Mouse (Mus musculus): ENCODE data around the gene Tbxas1. TPM values are rescaled to one million over a fixed set of nuclear protein-coding genes. Genes with fewer than 3 reads are reported as not detected.

Gene Tbxas1
- polyA plus RNA-seq, 1 experiment from 2014 or later, result 12.8 TPM

DNA sequence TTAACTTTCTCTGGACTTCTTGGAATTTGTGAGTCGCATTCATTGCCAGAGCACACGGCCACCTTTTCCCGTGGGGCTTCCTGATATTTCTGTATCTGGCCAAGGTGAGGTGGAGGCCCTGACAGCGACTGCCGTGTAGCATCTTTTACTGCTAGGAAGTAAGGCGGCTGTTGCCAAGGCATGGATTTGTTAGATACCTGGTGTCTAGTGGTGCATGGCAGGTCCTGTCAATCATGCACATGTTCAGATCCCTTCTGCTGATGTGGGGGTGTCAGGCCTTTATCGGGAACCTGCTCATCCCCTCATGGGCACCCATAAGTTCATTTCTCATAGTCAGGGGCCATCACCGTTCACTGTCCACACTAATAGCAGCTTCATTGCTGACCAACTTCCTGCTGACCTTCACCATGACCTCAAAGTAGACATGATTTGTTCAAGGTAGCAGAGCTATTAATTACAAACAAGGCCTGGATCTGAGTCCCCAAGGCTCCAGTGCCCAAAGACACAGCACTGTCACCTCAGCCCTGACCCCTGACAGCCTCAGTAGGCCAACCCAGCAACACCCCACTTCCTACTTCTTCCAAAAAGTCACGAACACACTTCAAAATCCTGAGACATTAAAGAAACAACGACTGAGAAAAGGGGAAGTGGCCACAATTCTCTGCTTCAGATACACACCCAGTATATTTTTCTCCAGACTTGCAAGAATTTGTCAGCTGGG lies 98.4 kb downstream of the Tbxas1 start:
- Histone ChIP-seq H3K4me2 (ENCODE audit: low read depth, low read length) (no peak overlapping the region), H3K27ac (ENCODE audit: low read length) (no peak overlapping the region), H3K4me1 (ENCODE audit: control insufficient read depth, low read depth, low read length) (peaks cover 9% of the 10 kb centered on the region), H3K36me3 (ENCODE audit: control insufficient read depth, insufficient read depth) (no peaks in the 10 kb centered on the region), H3K4me3 (ENCODE audit: low read depth, low read length) (no peak overlapping the region), H3K9me3 (replicated peaks; ENCODE audit: control insufficient read depth, low read length) (no peaks in the 10 kb centered on the region), H3K27me3 (ENCODE audit: control insufficient read depth, insufficient read depth, low read depth, low read length) (no peaks in the 10 kb centered on the region), H3K9ac (ENCODE audit: low read depth, low read length) (no peak overlapping the region)
- 60% methylated on average over 10 of the region's 10 CpGs for WGBS (ENCODE audit: insufficient replicate concordance)
- ATAC-seq (ENCODE audit: low read depth), result no peak

DNA sequence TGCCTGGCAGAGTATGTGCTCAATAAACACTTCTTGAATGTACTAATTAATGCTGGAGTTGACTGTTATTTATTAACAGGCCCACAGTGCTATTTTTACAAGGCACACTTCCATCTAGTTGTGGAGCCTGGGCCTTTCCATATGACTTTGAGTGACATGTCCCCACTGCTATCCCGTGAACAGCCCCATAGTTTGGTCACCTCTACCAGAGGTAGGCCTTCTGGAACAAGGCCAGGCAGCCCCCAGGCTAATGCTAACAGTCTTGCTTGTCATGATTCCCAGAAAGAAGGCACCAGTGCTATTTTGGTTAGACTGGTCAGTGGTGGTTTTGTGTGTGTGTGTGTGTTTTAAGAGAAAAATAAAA lies 98.9 kb downstream of the Tbxas1 start:
- H3K27me3 ChIP-seq (ENCODE audit: control insufficient read depth, insufficient read depth, low read depth, low read length), result no peaks in the 10 kb centered on the region
- H3K9ac ChIP-seq (ENCODE audit: low read depth, low read length), result no peak overlapping the region
- H3K9me3 ChIP-seq (replicated peaks; ENCODE audit: control insufficient read depth, low read length), result no peaks in the 10 kb centered on the region
- no peak for ATAC-seq (ENCODE audit: low read depth)
- WGBS (ENCODE audit: insufficient replicate concordance), result 44% methylated on average over 1 of the region's 1 CpGs
- no peak overlapping the region for H3K27ac ChIP-seq (ENCODE audit: low read length)
- H3K4me1 ChIP-seq (ENCODE audit: control insufficient read depth, low read depth, low read length), result peaks cover 9% of the 10 kb centered on the region
- H3K4me2 ChIP-seq (ENCODE audit: low read depth, low read length), result no peak overlapping the region
- no peak overlapping the region for H3K4me3 ChIP-seq (ENCODE audit: low read depth, low read length)
- no peaks in the 10 kb centered on the region for H3K36me3 ChIP-seq (ENCODE audit: control insufficient read depth, insufficient read depth)

DNA sequence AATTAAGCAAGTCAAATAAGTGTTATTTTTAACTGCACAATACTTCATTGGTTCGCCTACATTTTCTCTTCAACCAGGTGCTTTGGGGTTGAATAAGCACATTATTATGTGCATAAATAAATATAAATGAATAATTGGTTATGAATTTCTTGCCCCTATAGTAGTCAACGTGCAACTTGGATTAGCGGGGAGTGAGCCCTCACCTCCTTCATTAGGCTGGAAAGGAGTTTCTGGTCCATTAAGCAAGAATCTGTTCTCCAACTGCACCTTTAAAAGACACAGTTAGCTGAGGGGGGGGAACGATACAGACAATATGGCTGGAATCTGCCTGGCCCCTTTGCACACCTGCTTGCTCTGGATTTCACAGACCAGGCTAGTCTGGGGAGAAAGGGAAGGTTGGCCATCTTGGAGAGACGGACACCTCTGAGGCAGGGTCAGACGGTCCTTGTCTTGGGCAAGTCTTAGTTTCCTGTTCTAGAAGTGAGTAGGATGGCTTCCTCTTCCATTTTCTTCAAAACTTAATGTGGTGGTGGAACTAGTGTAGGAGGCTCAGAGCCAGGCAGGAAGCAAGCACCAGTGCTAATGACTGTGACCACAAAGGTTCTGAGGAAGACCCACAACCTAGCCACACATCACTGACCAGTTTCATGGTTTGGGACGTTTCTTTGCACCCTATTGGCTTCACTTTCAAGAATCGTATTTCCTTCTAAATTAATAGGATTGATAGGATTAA lies 99.5 kb downstream of the Tbxas1 start:
- WGBS (ENCODE audit: insufficient replicate concordance), result 64% methylated on average over 8 of the region's 8 CpGs

DNA sequence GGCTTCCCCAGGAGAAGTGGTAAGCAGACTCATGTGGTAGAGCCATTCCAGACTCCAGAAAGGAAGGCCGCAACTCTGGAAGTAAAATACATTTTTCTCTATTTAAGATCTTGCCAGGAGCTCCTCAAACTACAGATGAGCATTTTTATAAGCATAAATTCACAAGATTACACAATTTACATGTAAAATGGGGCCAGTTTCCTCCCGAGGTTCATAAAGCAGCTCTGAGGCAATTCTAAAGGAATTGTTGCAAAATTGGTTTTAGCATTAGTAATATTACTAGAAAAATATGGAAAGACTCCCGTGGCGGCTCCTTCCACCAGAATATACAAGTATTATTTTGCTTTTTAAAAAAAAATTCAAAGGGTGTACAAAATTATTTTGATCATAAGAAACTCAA lies 100.7 kb downstream of the Tbxas1 start:
- Histone ChIP-seq H3K4me1 (ENCODE audit: control insufficient read depth, low read depth, low read length) (peaks cover 8% of the 10 kb centered on the region), H3K27ac (ENCODE audit: low read length) (no peak overlapping the region), H3K27me3 (ENCODE audit: control insufficient read depth, insufficient read depth, low read depth, low read length) (no peaks in the 10 kb centered on the region), H3K4me2 (ENCODE audit: low read depth, low read length) (no peak overlapping the region), H3K36me3 (ENCODE audit: control insufficient read depth, insufficient read depth) (no peaks in the 10 kb centered on the region), H3K9me3 (replicated peaks; ENCODE audit: control insufficient read depth, low read length) (no peaks in the 10 kb centered on the region), H3K9ac (ENCODE audit: low read depth, low read length) (no peak overlapping the region), H3K4me3 (ENCODE audit: low read depth, low read length) (no peak overlapping the region)
- no peak for ATAC-seq (ENCODE audit: low read depth)
- WGBS (ENCODE audit: insufficient replicate concordance), result 68% methylated on average over 4 of the region's 4 CpGs

More for the DNA sequence above, 99.5 kb downstream of the Tbxas1 start:
- no peak overlapping the region for H3K4me3 ChIP-seq (ENCODE audit: low read depth, low read length)
- ATAC-seq (ENCODE audit: low read depth), result no peak
- no peaks in the 10 kb centered on the region for H3K36me3 ChIP-seq (ENCODE audit: control insufficient read depth, insufficient read depth)
- H3K4me1 ChIP-seq (ENCODE audit: control insufficient read depth, low read depth, low read length), result peaks cover 9% of the 10 kb centered on the region
- no peak overlapping the region for H3K9ac ChIP-seq (ENCODE audit: low read depth, low read length)
- H3K27me3 ChIP-seq (ENCODE audit: control insufficient read depth, insufficient read depth, low read depth, low read length), result no peaks in the 10 kb centered on the region
- H3K9me3 ChIP-seq (replicated peaks; ENCODE audit: control insufficient read depth, low read length), result no peaks in the 10 kb centered on the region
- no peak overlapping the region for H3K4me2 ChIP-seq (ENCODE audit: low read depth, low read length)
- no peak overlapping the region for H3K27ac ChIP-seq (ENCODE audit: low read length)

DNA sequence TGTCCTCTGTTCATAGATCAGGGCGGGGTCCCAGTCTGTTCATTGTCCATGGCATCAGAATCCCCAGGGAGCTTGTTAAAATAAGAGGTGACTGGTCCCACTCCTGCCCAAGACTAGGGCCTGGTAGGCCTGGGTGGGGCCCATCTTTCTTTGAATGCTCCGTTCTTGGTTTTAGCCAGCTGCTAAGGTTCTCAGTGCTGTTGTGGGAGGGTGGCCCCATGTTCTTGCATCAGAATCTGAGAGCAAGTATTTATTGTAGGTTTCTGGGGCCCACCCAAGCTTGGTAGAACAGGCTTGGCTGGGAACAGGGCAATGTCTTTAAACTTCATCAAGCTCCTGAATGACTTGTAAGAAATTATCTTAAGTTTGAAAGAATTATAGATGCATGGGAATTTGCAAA lies 101.2 kb downstream of the Tbxas1 start:
- Histone ChIP-seq H3K27ac (ENCODE audit: low read length) (no peak overlapping the region), H3K36me3 (ENCODE audit: control insufficient read depth, insufficient read depth) (no peaks in the 10 kb centered on the region), H3K4me2 (ENCODE audit: low read depth, low read length) (no peak overlapping the region), H3K4me1 (ENCODE audit: control insufficient read depth, low read depth, low read length) (peaks cover 5% of the 10 kb centered on the region; the same call in 1 of the 2 replicates), H3K9ac (ENCODE audit: low read depth, low read length) (no peak overlapping the region), H3K27me3 (ENCODE audit: control insufficient read depth, insufficient read depth, low read depth, low read length) (no peaks in the 10 kb centered on the region), H3K4me3 (ENCODE audit: low read depth, low read length) (no peak overlapping the region), H3K9me3 (replicated peaks; ENCODE audit: control insufficient read depth, low read length) (no peaks in the 10 kb centered on the region)
- whole genome bisulfite sequencing (ENCODE audit: insufficient replicate concordance), result 62% methylated on average over 2 of the region's 2 CpGs
- ATAC-seq (ENCODE audit: low read depth), result no peak

DNA sequence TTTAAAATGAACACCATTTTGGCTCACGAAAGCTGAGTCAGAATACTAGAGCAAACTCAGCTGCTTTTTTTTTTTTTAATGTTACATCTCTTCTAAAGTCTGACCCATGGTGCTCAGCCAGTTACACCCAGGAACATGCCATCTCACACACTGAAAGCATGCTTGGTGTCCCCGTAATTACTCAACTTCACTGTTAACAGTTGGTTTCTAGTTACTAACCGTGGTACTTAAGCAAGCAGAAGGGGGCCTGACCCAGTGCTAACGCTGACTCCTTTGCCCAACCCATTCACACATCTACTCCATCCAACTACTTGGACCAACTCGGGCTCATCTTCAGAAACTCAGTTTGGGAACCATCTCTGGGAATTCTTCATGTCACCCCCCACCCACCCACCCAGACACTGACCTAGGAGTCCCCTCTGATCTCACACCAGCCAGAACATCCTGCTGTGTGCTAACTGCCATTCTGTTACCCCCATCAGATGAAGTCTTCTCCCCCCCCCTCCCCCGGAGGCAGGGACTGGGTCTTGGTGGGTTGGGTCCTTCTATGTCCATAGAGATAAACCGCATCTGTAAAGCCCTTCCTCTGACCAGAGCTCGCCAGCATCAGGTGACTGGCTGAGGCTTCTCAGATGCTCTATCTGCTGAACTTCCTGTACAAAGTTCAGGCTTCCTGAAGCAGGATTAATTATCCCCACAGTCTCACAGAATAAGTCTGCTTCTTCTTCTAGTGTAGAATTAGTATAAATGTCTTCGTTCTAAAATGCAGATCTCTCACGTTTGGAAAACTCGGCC lies 105.9 kb downstream of the Tbxas1 start:
- WGBS (ENCODE audit: insufficient replicate concordance), result 31% methylated on average over 11 of the region's 11 CpGs
- H3K4me2 ChIP-seq (ENCODE audit: low read depth, low read length), result no peak overlapping the region
- H3K36me3 ChIP-seq (ENCODE audit: control insufficient read depth, insufficient read depth), result no peaks in the 10 kb centered on the region
- ATAC-seq (ENCODE audit: low read depth), result no peak
- 0 out of 2 replicates have a peak, but pooled peaks cover 6% of the 10 kb centered on the region for H3K27me3 ChIP-seq (ENCODE audit: control insufficient read depth, insufficient read depth, low read depth, low read length)
- H3K27ac ChIP-seq (ENCODE audit: low read length), result no peak overlapping the region
- no peak overlapping the region for H3K4me3 ChIP-seq (ENCODE audit: low read depth, low read length)
- H3K4me1 ChIP-seq (ENCODE audit: control insufficient read depth, low read depth, low read length), result peaks cover 8% of the 10 kb centered on the region; the same call in 1 of the 2 replicates
- H3K9ac ChIP-seq (ENCODE audit: low read depth, low read length), result no peak overlapping the region
- no peaks in the 10 kb centered on the region for H3K9me3 ChIP-seq (replicated peaks; ENCODE audit: control insufficient read depth, low read length)

DNA sequence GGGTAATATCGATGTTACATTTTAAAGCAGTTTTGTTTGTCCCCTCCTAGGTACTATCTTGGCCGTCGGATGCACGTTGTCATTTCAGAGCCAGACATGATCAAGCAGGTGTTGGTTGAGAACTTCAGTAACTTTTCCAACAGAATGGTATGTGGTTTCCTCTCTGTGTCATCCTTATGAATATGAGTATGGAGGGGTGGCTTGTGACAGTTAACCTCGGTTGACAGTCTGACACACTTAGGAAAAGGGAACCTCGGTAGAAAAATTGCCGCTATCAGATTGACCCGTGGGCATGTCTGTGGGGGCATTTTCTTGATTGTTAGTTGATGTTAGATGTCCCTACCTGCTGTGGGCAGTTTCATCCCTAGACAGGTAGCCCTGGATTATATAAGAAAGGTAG lies 106.9 kb downstream of the Tbxas1 start:
- 0 out of 2 replicates have a peak, but pooled peaks cover 6% of the 10 kb centered on the region for H3K27me3 ChIP-seq (ENCODE audit: control insufficient read depth, insufficient read depth, low read depth, low read length)
- 26% methylated on average over 8 of the region's 8 CpGs for WGBS (ENCODE audit: insufficient replicate concordance)

DNA sequence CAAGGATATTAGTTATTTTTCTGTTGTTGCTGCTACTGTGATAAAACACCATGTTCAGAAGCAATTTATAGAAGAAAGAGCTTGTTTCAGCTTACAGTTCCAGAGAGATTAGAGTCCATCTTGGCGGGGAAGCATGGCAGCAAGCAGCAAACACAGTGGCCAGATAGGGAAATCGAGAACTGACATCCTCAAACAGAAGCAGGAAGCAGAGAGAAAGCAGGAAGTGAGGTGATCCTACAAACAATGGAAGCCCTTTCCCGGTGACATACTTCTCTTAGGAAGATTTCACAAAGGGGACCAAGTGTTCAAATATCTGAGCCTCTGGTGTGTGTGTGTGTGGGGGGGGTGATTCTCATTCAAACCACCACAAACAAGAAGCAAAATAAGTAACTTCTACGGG lies 107.5 kb downstream of the Tbxas1 start:
- Histone ChIP-seq H3K9ac (ENCODE audit: low read depth, low read length) (no peak overlapping the region), H3K4me2 (ENCODE audit: low read depth, low read length) (no peak overlapping the region), H3K4me3 (ENCODE audit: low read depth, low read length) (no peak overlapping the region), H3K4me1 (ENCODE audit: control insufficient read depth, low read depth, low read length) (peaks cover 8% of the 10 kb centered on the region; the same call in 1 of the 2 replicates), H3K9me3 (replicated peaks; ENCODE audit: control insufficient read depth, low read length) (no peaks in the 10 kb centered on the region), H3K27me3 (ENCODE audit: control insufficient read depth, insufficient read depth, low read depth, low read length) (0 out of 2 replicates have a peak, but pooled peaks cover 6% of the 10 kb centered on the region), H3K27ac (ENCODE audit: low read length) (no peak overlapping the region), H3K36me3 (ENCODE audit: control insufficient read depth, insufficient read depth) (no peaks in the 10 kb centered on the region)
- WGBS (ENCODE audit: insufficient replicate concordance), result 38% methylated on average over 4 of the region's 4 CpGs
- ATAC-seq (ENCODE audit: low read depth), result no peak

More for the DNA sequence above, 106.9 kb downstream of the Tbxas1 start:
- Histone ChIP-seq H3K4me1 (ENCODE audit: control insufficient read depth, low read depth, low read length) (peaks cover 8% of the 10 kb centered on the region; the same call in 1 of the 2 replicates), H3K36me3 (ENCODE audit: control insufficient read depth, insufficient read depth) (no peaks in the 10 kb centered on the region), H3K9ac (ENCODE audit: low read depth, low read length) (no peak overlapping the region), H3K4me3 (ENCODE audit: low read depth, low read length) (no peak overlapping the region), H3K27ac (ENCODE audit: low read length) (no peak overlapping the region), H3K9me3 (replicated peaks; ENCODE audit: control insufficient read depth, low read length) (no peaks in the 10 kb centered on the region), H3K4me2 (ENCODE audit: low read depth, low read length) (no peak overlapping the region)
- no peak for ATAC-seq (ENCODE audit: low read depth)

Data from liver, embryonic 16.5 days (tissue).